ENCODE assay signal across 18 mouse cellular contexts in genomic region chr10:14210445-14210844, GRCm38 (mm10).
DNase-seq lines count a peak whose midpoint lies in the region; ATAC-seq lines count a peak whose summit lies in the region.
"Had no signal": no experiment of that assay in that cellular context is flagged by ENCODE, and none has a peak within 500 bp of the region (broad histone marks: within the 10 kb centered on the region; RNA-seq: fewer than 3 reads in every experiment).

No protein-coding gene starts in this region.

- H3K4me2 ChIP-seq in midbrain, embryonic 15.5 days: no peak overlapping the region
- H3K4me2 ChIP-seq: hindbrain, embryonic 15.5 days; liver, embryonic 13.5 days; neural tube, embryonic 13.5 days had no signal

- DNase-seq in layer of hippocampus, adult 11-12 months (ENCODE audit: low spot score): peak; percentile 65
- DNase-seq in layer of hippocampus, postnatal 10 days (ENCODE audit: low spot score in 2 of 2): no peak
- DNase-seq in left cerebral cortex, postnatal 14 days (ENCODE audit: low spot score in 2 of 2): peak; percentile 89 to 93
- peak; percentile 83 for DNase-seq in right cerebral cortex, postnatal 25 days
- no peak for DNase-seq in adrenal gland, postnatal 4 days (ENCODE audit: low spot score in 2 of 2)
- DNase-seq in testis, postnatal 10 days (ENCODE audit: low spot score): no peak
- DNase-seq: cerebellum, adult 11-12 months; gastrocnemius, postnatal 14 days; heart, postnatal 14 days; kidney, adult 11 months; kidney, postnatal 14 days; liver, embryonic 13.5 days; thymus, adult 2 months had no signal

- no peaks in the 10 kb centered on the region for H3K9me3 ChIP-seq in midbrain, embryonic 15.5 days
- H3K9me3 ChIP-seq: hindbrain, embryonic 15.5 days; limb, embryonic 10.5 days; liver, embryonic 13.5 days; neural tube, embryonic 13.5 days had no signal

- no peak overlapping the region for H3K27ac ChIP-seq in midbrain, embryonic 15.5 days
- H3K27ac ChIP-seq: hindbrain, embryonic 15.5 days; limb, embryonic 10.5 days; liver, embryonic 13.5 days; neural tube, embryonic 13.5 days had no signal

- 92% methylated on average over 8 of the region's 8 CpGs for whole genome bisulfite sequencing in midbrain, embryonic 15.5 days

- intact Hi-C loops in left cerebral cortex, postnatal 14 days (cut with DNase I): loop anchor here (2.0 to 5.0 kb wide), 3 partner anchors 30 to 177 kb away; no protein-coding TSS in a partner anchor

- peak; percentile 39 for ATAC-seq in frontal cortex, adult (ENCODE audit: low TSS enrichment)
- ATAC-seq in midbrain, embryonic 15.5 days (replicated peaks): no peak

- no peak overlapping the region for H3K9ac ChIP-seq in midbrain, embryonic 15.5 days
- H3K9ac ChIP-seq: hindbrain, embryonic 15.5 days; liver, embryonic 13.5 days; neural tube, embryonic 13.5 days had no signal

- H3K36me3 ChIP-seq in midbrain, embryonic 15.5 days (replicated peaks): no peaks in the 10 kb centered on the region
- H3K36me3 ChIP-seq: hindbrain, embryonic 15.5 days; limb, embryonic 10.5 days; liver, embryonic 13.5 days; neural tube, embryonic 13.5 days had no signal

- no peak overlapping the region for H3K4me3 ChIP-seq in midbrain, embryonic 15.5 days
- H3K4me3 ChIP-seq: hindbrain, embryonic 15.5 days; limb, embryonic 10.5 days; liver, embryonic 13.5 days; neural tube, embryonic 13.5 days had no signal

- H3K4me1 ChIP-seq in midbrain, embryonic 15.5 days: no peaks in the 10 kb centered on the region
- H3K4me1 ChIP-seq: hindbrain, embryonic 15.5 days; liver, embryonic 13.5 days; neural tube, embryonic 13.5 days had no signal

- no peaks in the 10 kb centered on the region for H3K27me3 ChIP-seq in midbrain, embryonic 15.5 days (replicated peaks)
- H3K27me3 ChIP-seq: hindbrain, embryonic 15.5 days; liver, embryonic 13.5 days; neural tube, embryonic 13.5 days had no signal

Comparison
In these comparisons a context has a peak if more than half of its experiments do, and no peak if none do; other contexts are left out.
1. DNase-seq: peak in layer of hippocampus, adult 11-12 months (single experiment), left cerebral cortex, postnatal 14 days (2 of 2) and right cerebral cortex, postnatal 25 days (single experiment); none in layer of hippocampus, postnatal 10 days (0 of 2), adrenal gland, postnatal 4 days (0 of 2) and testis, postnatal 10 days (single experiment).